Mouse (Mus musculus) CH12.LX (cell line): ENCODE results near the gene Sgsm2.

Experiments used
- BHLHE40 ChIP-seq: IDR thresholded peaks from 2 replicates; pipeline ENCODE4 v1.6.1; 2011; ENCODE audit warnings: mild to moderate bottlenecking, low read depth, low read length, improper control_type of control experiment
- CTCF ChIP-seq, 2 experiments: IDR thresholded peaks in 1 of 2; conservative IDR thresholded peaks in 1 of 2; 2 replicates each; pipeline ENCODE4 v1.5.1; 2011 to 2012; ENCODE audit warnings: low read depth in 2 of 2, low read length in 2 of 2, improper control_type of control experiment in 1 of 2, inconsistent platforms in 1 of 2, mild to moderate bottlenecking in 1 of 2, moderate library complexity in 1 of 2
- GABPA ChIP-seq: IDR thresholded peaks from 2 replicates; pipeline ENCODE4 v1.6.1; 2012; ENCODE audit warnings: low read depth, low read length, improper control_type of control experiment, inconsistent platforms; ENCODE audit not compliant: insufficient replicate concordance
- HCFC1 ChIP-seq: IDR thresholded peaks from 2 replicates; pipeline ENCODE4 v1.6.1; 2012; ENCODE audit warnings: low read depth, mild to moderate bottlenecking, inconsistent platforms, low read length, improper control_type of control experiment
- NELFE ChIP-seq: IDR thresholded peaks from 2 replicates; pipeline ENCODE4 v1.6.1; 2011; ENCODE audit warnings: low read depth, low read length, improper control_type of control experiment
- POLR2A ChIP-seq: IDR thresholded peaks from 2 replicates; pipeline ENCODE4 v1.6.1; 2011; ENCODE audit warnings: low read depth, mild to moderate bottlenecking, improper control_type of control experiment, low read length
- TCF12 ChIP-seq: IDR thresholded peaks from 2 replicates; pipeline ENCODE4 v1.6.1; 2014; ENCODE audit warnings: low read depth, mild to moderate bottlenecking, inconsistent platforms, low read length, improper control_type of control experiment
- USF1 ChIP-seq: IDR thresholded peaks from 2 replicates; pipeline ENCODE4 v1.6.1; 2014; ENCODE audit warnings: low read depth, mild to moderate bottlenecking, inconsistent platforms, low read length, improper control_type of control experiment
- ZC3H11A ChIP-seq: IDR thresholded peaks from 2 replicates; pipeline ENCODE4 v1.6.1; 2012; ENCODE audit warnings: low read depth, mild to moderate bottlenecking, inconsistent platforms, low read length, improper control_type of control experiment

- TF ChIP-seq CTCF (conservative IDR thresholded peaks at IDR 0.05 in 1 of 2, IDR thresholded peaks at IDR 0.05 in 1 of 2; ENCODE audit: low read depth in 2 of 2, low read length in 2 of 2) (no peak), BHLHE40 (no peak), USF1 (no peak), TCF12 (no peak), POLR2A (no peak), NELFE (no peak), GABPA (no peak), HCFC1 (no peak), ZC3H11A (no peak)
Measured at GRCm38 (mm10) chr11:74842656-74843434, 54.0 kb downstream of the Sgsm2 start.
